Mouse (Mus musculus) layer of hippocampus, postnatal 36 days (tissue): ENCODE measurements around the gene Cep57. TPM values are rescaled to one million over a fixed set of nuclear protein-coding genes. Genes with fewer than 3 reads are reported as not detected.
"Not testable (repeated sequence)": the region's sequence is repeated elsewhere in the genome, so short reads cannot be mapped to it uniquely, and the experiment has no call there.

Experiments
- DNase-seq, 2 experiments: peaks; one replicate each; pipeline ENCODE4 v3.0.0; 2022
- total RNA-seq, 2 experiments: library from RNA; stranded (reverse); gene quantifications; 2 replicates each; pipeline ENCODE4 v1.2.3; 2021

Gene Cep57
- total RNA-seq, 2 experiments from 2014 or later: 18.3 to 19.4 TPM

DNA sequence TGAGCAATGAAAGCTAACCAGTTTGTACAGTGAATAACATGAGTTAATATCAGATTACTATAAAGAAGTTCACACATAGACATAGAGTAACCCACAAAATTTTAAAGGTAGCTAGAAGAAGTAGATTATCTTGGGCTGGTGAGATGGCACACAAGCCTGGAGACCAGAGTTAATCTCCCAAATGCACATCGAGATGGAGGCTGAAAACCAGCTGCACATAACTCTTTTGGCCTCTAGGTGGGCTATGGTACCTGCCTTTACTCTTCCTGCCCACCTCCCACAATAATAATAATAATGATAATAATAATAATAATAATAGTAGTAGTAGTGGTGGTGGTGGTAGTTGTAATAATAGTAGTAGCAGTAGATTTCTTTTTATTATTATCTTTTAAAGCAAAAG, 32.6 kb downstream of the Cep57 start:
- no peak for DNase-seq

DNA sequence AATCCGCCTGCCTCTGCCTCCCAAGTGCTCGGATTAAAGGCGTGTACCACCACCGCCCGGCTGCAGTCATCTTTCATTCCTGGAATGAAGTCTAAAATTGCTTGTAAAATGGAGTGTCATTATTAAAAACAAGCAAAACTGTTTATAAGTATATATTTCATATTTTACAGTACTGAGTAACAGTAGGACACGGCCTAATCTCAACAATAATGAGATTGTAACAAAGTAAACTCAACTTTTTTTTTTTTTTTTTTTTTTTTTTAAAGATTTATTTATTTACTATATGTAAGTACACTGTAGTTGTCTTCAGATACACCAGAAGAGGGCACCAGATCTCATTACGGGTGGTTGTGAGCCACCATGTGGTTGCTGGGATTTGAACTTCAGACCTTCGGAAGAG, 36.0 kb downstream of the Cep57 start:
- DNase-seq: not testable (repeated sequence)

DNA sequence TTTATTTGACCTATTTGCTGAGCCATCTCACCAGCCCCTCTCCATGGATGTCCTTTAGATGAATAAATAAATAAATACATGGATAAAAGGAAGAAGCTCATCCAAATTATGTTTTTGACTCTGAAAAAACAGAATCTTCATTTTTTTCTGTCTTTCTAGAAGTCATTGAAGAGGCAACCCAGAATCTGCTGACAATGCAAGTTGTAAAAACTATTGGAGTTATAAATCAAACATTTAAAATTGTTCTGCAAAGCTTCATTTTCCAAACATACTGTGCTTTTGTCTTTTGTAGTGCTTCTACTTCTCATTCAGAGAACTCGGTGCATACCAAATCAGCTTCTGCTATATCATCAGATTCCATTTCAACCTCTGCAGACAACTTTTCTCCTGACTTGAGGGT, 44.9 kb downstream of the Cep57 start:
- DNase-seq: no peak

DNA sequence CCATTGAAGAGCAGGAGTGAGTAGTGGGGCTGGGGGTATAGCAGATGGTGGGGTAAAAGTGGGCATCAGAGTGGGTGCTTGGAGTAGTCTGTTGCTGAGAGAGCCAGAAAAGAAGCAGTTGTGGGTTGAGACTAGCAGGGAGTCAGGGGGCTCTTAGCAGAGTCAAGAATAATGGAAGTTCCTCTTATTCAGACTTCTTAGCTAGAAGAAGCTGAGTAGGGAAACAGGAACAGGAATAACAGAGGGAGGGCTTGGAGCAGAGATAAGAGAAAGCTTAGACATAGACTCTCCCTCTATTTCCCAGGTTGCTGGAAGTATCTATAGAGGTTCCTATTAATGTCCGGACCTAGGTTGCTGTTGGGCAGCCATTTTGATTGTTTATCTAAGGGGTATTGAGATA, 52.2 kb downstream of the Cep57 start:
- DNase-seq: no peak

DNA sequence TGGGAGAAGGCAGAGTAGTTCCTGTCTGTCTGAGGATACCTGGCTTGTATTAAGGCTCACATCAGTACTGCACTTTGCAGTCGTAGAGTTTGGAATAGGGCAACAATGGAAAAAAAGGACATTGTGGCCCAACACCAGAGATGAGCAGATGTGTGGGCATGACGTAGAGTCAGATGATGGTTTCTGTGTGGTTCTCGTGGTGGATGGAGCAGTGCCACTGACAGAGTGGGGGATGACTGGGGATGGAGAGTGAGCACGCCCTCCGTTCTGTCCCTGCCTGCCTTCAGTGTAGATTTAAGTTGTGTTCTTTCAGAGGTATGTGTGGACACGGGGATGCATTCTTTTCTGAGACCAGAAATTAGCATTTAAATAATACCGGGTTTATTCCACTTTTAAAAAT, 60.3 kb downstream of the Cep57 start:
- DNase-seq: peak; percentile 16 to 35

DNA sequence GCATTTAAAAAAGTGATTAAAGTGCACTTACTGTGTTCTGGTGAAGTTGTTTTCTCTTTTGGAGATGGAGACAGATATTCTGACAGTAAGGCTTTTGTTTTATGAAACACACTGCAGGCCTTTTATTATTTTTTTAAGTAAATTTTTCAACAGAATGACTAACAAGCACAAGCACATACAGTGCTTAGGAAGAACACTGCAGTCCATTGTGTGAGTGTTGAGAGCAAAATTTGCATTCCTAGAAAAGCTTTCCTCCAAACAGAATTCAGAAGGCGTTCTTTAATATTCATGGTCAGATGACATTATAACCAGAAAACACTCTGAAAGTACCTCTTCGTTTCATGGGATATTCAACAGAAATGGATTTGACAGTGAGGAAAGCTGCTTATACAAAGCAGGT, 61.3 kb downstream of the Cep57 start:
- DNase-seq: no peak

DNA sequence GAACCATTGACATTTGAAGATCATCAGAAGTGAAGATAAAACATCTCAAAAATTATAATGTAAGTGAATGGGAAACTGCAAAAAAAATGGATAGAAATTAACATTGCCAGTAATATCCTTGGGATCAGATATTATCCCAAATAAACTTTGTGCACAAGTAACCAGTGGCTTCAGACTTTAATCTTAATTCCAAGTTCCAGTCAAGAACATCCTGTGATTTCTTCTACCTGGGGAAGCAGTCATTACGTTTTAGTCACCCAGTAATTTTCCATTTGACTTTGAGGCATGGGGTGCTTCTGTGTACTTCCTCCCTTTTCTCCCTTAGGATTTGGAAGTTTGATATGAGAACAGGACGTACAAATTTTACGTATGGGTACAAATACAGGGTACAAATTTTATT, 66.5 kb downstream of the Cep57 start:
- DNase-seq: no peak

Other genes with a start within 250 kb of the Cep57 start
- 10 to 100 TPM; 55.2 to 55.5 TPM for gene Mtmr2, start 78.7 kb downstream of the Cep57 start, total RNA-seq
- gene Fam76b, start 609 bp upstream of the Cep57 start, total RNA-seq: 10 to 100 TPM; 19.3 to 20.0 TPM